Mouse (Mus musculus) cerebellum, adult (tissue): ENCODE measurements at regions not wholly inside any gene's neighbourhood (a gene's known extent, or its start where the extent isn't known, plus 50 kb on each side); places are given as distances from the start of the nearest gene placed in this dataset.
A peak's percentile ranks its signal among the peaks of the same experiment; 100 is the strongest.

Experiments
- ATAC-seq: cut with Nextera tagmentation; 2 replicates; pipeline ENCODE4 v1.9.2; 2017; ENCODE audit warnings: mild to moderate bottlenecking, moderate library complexity, mixed read lengths; ENCODE audit not compliant: insufficient number of reproducible peaks, low FRiP score, low TSS enrichment

DNA sequence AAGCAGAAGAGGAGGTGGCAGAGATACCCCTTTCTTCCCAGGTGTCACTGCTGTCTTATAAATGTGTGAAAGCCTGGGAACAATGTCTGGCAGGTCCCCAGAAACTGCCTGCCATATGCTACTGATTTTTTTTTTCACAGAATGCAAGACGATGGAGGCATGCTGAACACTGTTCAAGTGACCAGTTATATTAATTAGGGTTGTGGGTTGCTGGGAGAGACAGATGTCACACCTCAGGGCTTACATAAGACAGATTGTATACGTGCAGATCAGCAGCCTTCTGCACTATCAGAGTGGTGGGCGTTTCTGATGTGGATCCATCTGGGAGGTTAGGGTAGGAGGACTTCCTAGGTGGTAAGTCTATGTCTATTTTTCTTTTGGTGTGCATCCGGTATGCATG, 120.6 kb upstream of the Adra1b start:
- ATAC-seq = no peak

DNA sequence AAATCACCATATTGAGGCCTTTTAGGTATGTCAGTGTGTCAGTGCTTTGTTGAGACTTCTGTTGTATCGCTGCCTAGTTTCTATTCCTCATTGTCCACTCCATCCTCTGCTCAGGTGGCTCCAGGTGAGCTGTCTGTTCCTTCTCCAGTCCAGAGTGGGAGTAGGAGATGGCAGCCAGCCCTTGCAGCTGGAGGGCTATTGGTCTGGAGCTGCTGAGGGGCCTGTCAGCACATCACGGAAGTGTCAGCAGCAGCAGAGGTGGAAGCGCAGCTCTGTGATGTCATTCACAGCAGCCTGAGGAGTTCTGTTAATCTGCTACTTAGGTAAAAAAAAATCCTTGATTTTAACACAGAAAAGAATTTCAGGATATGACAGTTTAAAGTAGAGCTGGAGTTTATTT, 126.0 kb upstream of the Adra1b start:
- no peak for ATAC-seq

GRCm38 (mm10) chr11:44046083-44046482, 145.1 kb upstream of the Adra1b start:
- ATAC-seq = no peak

DNA sequence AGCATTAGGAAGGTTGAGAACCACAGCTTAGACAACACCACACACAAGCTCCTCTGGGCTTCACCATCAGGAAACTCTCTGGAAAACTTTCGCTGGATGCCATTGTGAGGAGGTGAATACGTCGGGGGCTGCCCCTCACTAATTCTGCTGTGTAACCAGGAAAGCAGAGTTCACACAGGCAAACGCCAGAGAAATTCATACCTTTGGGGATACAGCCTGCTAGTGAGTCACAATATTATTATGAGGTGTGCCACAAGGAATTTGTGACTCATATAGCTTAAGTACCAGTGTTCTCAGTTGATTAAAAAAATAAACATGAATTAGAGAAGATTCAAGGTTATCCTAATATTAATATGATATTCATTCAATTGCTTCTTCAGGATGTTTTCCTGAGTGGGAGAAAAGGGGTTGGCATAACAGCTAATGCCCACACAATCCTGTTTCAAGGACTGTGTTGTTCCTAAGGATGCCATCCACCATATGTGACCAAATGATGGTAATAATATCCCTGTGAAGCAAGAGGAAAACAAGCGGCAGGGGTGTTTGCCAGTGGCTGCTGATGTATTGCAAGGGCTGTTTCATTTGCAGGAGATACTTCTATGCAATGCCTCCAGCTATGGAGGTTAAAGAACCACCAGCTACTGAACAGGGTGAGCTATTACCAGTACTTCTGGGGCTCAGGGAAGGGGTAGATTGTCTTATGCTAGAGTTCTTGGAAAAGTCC, 148.4 kb upstream of the Adra1b start:
- no peak for ATAC-seq

DNA sequence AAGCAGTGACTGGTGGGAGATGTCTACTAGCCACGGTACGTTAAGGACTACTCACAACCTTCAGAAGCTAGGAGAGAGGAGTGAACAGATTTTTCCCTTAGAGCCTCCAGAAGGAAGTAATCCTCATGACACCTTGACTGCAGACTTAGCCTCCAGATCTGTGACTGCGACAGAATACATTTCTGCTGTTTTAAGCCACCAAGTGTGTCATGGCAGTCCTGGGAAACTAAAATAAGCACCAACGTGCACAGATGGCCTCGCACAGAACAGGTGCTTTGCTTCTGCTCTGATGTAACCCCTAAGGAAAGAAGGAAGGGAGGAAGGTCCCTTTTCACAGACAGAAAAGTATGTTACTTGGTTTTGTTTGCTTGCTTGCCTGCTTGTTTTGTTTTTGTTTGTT, 151.5 kb upstream of the Adra1b start:
- no peak for ATAC-seq

DNA sequence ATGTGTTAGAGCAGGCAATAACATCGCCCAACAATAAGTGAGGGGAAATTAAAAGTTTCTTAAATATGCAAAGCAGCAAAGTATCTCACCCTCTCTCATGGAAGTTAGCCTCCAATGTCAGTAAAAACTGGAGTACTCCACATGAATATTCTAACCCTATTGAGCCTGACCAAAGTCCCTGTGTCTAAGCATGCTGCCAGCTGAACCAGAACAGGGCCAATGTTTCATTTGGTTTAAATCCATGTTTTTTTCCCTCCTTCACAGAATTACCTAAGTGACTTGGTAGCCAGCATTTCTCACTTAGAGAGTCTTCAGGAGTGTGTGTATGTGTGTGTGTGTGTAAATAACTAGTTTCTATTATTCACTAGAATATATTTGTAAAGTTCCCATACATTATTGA, 161.4 kb upstream of the Adra1b start:
- ATAC-seq = no peak

GRCm38 (mm10) chr11:44066176-44066575, 165.2 kb upstream of the Adra1b start:
- no peak for ATAC-seq

DNA sequence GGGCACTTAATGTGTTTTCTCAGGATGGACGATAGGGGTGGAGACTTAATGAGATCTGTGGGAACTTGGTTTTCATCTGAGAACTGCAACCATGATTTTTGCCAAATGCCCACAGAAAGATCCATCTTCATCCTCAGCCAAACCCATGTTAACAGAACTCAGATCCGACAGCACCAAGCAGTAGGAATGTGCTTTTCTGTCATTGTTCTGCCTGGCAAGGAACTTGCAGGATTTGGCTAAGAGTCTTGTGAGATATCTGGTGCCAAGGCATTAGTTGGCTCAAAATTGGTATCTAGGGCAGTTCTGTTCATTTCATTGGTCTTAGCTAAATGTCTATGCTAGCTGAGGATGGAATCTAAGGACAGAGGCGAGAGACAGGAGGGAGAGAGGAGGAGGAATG, 182.7 kb upstream of the Adra1b start:
- no peak for ATAC-seq

- ATAC-seq = no peak
Measured at GRCm38 (mm10) chr11:44086951-44087350, 185.9 kb upstream of the Adra1b start.

DNA sequence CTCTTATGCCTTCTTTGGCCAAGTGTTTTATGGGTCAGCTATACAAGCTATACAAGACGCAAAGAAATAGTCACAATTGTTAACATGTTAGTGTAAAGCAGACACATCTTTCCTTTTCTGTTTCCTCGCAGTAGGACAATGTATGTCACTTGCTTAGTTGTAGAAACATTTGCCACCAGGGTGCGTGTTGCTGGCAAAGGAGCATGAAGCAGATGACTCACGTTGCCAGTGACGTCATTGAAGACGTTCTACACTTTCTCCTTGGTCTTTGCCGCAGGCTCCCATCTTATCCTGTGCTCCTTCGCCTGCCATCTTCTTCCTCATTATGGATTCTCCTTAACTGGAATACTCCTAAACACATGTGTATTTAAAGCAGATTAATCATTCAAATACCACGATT, 188.5 kb upstream of the Adra1b start:
- no peak for ATAC-seq

DNA sequence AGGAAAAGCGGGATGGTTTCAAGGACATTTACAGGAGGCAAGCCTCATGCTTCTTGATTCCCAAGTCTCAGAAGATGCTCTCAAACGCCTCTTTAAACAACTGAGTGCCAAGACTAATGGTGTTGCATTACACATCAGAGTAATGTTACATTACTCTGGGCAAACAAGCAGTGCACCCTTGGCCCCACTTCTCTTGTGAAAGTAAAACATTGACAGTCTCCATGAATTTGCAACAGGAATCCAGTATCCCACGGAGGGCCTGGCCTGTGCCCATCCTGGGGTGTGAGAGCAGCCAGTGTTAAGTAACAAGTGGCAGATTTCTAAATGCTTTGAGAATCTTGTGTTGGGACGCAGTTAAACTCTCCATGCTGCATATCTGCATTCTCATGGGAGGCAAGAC, 194.3 kb upstream of the Adra1b start:
- no peak for ATAC-seq

DNA sequence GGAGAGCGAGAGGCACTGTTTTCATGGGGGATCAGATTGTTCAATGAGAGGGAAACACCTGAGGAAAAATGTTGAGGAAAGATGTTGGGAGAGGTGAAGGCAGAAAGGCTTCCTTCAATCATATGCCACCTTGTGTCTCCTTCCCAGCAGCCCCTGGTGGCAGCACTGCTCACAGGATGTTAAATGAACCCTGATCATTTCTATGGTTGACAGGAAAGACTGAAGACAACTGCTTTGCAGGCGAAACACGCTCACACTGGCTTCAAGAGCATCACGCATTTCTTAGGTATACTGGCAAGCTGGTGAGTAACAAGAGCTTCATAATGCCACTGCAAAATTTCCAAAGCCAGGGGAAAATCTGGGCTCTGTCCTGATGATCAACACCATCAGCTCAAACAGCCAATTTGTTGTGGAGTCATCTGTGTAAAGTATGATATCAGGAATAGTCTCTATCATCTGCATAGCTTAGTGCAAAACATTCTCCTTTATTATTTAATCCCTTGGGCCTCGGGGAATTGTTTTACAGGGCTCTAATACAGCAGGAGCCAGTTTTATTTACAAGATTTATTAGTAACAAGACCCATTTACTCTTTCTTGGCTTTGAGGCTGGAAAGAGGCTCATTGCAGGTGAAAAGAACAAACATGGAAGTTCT, 202.3 kb upstream of the Adra1b start:
- no peak for ATAC-seq

DNA sequence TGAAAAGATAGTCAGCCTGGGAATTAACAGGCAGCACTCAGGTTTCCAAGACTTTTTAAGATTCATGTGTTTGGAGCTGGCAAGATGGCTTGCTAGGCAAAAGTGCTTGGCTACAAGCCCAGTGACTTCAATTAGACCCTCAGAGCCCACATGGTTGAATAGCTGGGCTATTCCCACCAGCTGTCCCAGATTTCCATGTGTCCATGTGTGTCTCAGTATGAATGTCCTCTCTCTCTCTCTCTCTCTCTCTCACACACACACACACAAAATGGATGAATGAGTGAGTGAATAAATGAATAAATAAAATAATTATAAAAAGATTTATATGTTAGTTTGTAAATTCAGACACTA, 202.8 kb upstream of the Adra1b start:
- ATAC-seq = no peak

- ATAC-seq = 0 out of 2 replicates have a peak, but pooled peaks have one; percentile 31
Measured at GRCm38 (mm10) chr11:44106231-44106630, 205.2 kb upstream of the Adra1b start.

- ATAC-seq = no peak
Measured at GRCm38 (mm10) chr11:44111525-44111924, 210.5 kb upstream of the Adra1b start.

- ATAC-seq = no peak
Measured at GRCm38 (mm10) chr11:44127088-44127487, 226.1 kb upstream of the Adra1b start.

DNA sequence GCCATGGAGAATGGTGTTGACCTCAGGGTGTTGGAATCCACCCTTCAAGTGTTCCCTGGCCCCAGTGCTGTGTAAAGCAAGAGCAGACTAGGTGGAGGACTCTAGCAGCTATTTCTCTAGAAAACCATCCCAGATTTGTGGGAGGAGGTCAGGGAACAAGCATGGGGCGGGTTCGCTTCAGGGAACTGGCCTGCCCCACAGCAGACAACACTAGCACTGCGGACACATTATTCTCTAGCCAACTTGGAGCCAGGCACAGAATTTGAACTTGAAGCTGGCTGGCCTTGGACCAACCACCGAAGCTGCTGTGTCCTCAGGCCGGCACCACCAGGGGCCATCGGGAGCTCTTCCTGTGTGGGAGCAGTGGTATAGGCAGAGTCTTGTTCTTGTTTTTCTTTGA, 227.5 kb upstream of the Adra1b start:
- no peak for ATAC-seq

- ATAC-seq = no peak
Measured at GRCm38 (mm10) chr11:44133244-44133643, 232.2 kb upstream of the Adra1b start.

GRCm38 (mm10) chr11:44136024-44136423, 235.0 kb upstream of the Adra1b start:
- no peak for ATAC-seq

DNA sequence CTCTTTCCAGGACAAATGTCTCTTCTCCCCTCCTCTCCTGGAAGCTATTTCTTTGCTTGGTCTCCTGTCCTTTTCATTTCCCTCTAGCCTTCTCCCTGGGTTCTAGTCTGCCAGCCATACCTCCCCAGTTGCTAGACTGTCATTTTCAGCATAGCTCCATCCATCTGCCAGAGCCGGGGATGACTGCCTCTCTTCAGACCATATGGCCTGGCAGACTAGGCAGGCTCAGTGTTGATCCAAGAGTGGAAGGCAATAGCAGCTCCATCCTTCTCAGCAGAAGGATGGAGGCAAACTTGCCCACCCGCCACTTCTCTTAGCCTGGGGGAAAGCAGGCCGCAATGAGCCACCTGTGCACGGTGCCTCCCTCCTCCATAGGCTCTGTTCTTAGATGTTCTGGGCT, 242.0 kb upstream of the Adra1b start:
- ATAC-seq = no peak

DNA sequence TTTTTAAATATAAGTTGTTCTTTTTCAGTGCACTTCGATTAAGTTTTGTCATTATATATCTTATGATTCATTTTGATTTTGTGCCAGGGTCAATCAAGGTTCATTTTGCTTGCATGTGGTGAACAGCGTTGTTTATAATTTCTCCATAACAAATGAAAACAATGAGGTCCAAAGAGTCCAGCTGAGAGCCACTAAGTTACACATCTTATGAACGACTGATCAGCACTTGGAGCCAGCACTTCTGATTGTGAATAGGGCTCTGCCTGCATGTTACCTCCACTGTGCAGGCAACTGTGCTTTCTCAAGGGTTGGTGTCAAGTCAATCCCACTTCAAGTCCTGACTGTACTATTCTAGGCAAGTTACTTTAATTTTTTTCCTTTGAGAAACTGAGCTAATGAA, 243.5 kb upstream of the Adra1b start:
- ATAC-seq = no peak

DNA sequence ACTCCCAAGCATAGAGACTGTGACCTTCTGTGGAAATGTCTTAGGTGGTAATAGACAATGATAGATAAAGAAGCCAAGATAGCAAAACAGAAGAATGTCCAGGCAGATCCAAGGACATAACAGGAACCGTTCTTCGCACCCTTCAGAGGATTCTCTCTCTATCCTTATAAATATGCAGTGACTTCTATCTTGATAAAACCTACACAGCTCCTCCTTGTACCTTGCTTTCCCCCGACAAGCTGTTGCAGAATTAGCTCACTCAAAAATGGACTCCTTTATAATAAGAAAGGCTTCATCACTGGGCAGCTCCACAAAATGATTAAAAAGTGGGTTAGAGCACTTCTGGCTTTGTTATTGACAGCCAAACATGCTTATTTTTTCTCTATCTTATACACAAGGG, 245.4 kb upstream of the Adra1b start:
- no peak for ATAC-seq
